Mouse (Mus musculus) spleen, embryonic (tissue): ENCODE measurements around the gene Atp1a2.

Experiments
- CTCF ChIA-PET: fragments of 350-600 bp; sonication (Branson Sonifier 250); formaldehyde crosslinking; loops from one replicate; lab custom pipeline; 2022; lab: Charles Lee

Gene Atp1a2

DNA sequence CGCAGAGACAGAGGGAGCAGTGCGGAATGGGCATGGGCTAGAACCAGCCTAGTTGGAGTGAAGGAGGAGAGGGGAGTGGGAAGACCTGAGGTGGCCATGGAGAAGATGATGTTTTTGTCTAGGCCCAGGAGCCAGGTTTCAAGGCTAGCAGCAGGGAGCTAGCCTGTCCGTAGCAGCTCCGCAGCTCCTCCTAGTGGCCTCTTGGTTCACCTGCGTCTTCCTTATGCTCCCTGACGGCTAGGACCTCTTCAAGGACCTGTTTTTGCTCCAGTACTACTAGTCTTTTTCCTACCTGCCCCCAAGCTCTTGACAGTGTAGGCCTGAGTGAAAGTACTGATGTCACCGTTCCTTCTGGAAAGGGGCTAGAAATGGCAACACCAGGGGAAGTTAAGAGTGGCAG, 26.9 kb upstream of the Atp1a2 start:
- CTCF ChIA-PET = interaction anchor here (0.6 kb wide), 1 partner anchor 31 kb away, joined by 3 read pairs; no protein-coding TSS in a partner anchor

- CTCF ChIA-PET = interaction anchor here (0.6 kb wide), 1 partner anchor 259 kb away, joined by 6 read pairs; no protein-coding TSS in a partner anchor
These were observed 26.0 kb upstream of the Atp1a2 start for GRCm38 (mm10) chr1:172323801-172324359.

- CTCF ChIA-PET = no interaction called here
These were observed 25.4 kb upstream of the Atp1a2 start for GRCm38 (mm10) chr1:172323298-172323697.

DNA sequence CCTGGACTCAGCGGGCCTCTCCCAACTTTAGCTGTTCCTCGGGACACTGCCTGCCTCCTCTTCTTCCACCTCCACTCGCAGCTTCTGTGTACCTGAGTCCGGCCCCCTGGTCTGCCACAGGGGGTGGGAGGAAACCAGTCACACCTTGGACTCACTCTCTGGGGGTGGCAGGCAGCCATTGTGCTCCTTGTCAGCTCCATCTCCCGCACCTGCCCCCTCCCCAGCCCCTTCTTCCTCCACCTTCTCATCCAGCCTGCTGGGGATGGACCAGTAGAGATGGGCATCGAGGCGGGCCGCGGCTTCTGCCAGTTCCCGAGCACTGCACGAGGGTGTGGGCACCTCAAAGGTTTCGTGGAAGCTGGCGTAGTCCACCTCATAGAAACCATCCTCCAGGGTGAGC, 24.9 kb upstream of the Atp1a2 start:
- CTCF ChIA-PET = no interaction called here

DNA sequence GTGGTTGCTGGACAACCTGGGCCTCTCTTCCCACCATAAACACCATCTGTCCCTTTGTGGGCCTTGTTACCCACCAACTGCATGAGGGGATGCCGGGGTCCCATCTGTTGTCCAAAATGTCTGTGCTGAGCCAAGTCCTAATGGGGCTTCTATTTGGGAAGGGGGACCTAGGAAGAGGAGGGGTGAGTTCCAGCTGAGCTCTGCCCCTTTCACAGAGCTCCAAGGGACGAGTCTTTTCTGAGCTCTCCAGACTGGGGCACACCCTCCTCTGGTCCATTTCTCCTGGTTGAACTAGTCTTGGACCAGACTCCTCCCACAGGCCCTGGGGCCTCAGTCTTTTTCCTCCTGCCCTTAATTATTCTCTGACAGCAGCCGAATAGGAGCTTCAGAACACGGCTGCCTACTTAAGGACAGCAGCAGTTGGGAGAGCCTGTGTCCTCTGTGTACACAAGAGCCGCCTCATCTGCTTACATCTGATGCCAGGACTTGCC, 22.1 kb upstream of the Atp1a2 start:
- CTCF ChIA-PET = interaction anchor here (0.6 kb wide), 1 partner anchor 276 kb away, joined by 3 read pairs; no protein-coding TSS in a partner anchor

DNA sequence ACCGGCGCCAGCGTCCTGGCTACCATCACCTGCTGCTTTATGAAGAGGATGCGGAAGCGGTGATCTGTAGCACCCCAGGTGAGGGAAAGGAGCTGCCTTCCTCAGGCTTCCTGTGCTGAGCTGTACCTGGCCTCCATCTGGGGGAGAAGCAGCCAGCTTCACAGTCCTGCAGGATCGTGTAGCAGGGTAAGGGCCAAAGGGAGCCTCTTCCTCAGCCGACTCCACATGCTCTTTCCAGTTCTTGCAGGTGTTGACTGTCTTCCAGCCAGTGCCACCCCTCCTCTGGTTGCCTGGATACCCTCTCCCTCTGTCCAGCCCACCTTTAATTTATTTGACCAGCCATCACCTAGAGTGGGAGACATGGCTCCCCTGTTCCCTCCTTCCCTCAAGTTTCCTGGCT, 21.5 kb upstream of the Atp1a2 start:
- CTCF ChIA-PET = no interaction called here

DNA sequence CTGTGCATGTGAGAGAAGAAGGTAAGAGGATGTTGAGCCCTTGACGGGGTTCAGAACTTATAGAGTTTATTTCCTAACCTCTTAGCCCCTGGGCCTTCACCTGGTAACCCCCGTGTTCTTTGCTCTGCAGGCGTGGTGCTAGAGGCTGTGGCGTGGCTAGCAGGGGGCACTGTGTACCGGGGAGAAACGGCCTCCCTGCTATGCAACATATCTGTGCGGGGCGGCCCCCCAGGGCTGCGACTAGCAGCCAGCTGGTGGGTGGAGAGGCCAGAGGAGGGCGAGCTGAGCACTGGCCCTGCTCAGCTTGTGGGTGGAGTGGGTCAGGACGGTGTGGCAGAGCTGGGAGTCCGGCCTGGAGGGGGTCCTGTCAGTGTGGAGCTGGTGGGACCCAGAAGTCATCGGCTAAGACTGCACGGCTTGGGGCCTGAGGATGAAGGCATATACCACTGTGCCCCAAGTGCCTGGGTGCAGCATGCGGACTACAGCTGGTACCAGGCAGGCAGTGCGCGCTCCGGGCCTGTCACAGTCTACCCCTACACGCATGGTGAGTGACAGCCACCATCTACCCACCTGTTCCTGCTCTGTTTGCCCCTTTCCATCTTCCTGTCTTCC, 20.7 kb upstream of the Atp1a2 start:
- CTCF ChIA-PET = no interaction called here

- CTCF ChIA-PET = no interaction called here
These were observed 20.1 kb upstream of the Atp1a2 start for GRCm38 (mm10) chr1:172317946-172318345.

DNA sequence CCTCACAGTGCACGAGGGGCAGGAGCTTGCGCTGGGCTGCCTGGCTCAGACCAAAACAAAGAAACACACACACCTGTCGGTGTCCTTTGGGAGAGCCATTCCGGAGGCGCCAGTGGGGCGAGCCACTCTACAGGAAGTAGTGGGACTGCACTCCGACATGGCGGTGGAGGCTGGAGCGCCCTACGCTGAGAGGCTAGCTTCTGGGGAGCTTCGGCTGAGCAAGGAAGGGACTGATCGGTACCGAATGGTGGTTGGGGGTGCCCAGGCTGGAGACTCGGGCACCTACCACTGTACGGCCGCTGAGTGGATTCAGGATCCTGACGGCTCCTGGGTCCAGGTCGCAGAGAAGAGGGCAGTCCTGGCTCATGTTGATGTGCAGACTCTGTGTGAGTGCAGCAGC, 19.6 kb upstream of the Atp1a2 start:
- CTCF ChIA-PET = no interaction called here

DNA sequence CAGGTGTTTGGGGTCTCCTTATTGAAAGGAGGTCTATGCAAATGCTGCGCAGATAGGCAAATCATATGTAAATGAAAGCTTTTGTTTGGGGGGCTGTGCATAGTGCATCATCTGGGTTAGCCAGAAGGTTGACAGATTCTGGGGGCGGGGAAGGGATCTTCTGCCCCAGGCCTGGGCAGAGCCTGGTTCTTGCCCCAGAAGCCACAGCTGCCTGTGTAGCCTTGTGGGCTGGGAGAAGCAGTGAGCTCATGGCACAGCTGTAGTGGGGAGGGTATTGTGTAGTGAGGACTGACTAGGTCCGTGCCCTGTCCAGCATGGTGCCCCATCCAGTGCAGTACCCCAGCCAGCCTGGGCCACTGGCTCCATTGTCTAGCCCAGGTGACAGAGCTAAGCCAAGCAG, 17.0 kb upstream of the Atp1a2 start:
- CTCF ChIA-PET = interaction anchor here (0.7 kb wide), 1 partner anchor 211 kb away, joined by 6 read pairs; no protein-coding TSS in a partner anchor

- CTCF ChIA-PET = no interaction called here
These were observed 15.9 kb upstream of the Atp1a2 start for GRCm38 (mm10) chr1:172313613-172314411.

- CTCF ChIA-PET = no interaction called here
These were observed 15.1 kb upstream of the Atp1a2 start for GRCm38 (mm10) chr1:172312768-172313561.

- CTCF ChIA-PET = interaction anchor here (0.6 to 0.7 kb wide), 2 partner anchors 18 to 72 kb away, joined by 6 to 12 read pairs; no protein-coding TSS in a partner anchor
These were observed 14.3 kb upstream of the Atp1a2 start for GRCm38 (mm10) chr1:172311921-172312767.

GRCm38 (mm10) chr1:172311248-172311906, 13.5 kb upstream of the Atp1a2 start:
- CTCF ChIA-PET = interaction anchor here (0.6 to 0.7 kb wide), 5 partner anchors 10 to 175 kb away, joined by 3 to 12 read pairs (median 6); no protein-coding TSS in a partner anchor

DNA sequence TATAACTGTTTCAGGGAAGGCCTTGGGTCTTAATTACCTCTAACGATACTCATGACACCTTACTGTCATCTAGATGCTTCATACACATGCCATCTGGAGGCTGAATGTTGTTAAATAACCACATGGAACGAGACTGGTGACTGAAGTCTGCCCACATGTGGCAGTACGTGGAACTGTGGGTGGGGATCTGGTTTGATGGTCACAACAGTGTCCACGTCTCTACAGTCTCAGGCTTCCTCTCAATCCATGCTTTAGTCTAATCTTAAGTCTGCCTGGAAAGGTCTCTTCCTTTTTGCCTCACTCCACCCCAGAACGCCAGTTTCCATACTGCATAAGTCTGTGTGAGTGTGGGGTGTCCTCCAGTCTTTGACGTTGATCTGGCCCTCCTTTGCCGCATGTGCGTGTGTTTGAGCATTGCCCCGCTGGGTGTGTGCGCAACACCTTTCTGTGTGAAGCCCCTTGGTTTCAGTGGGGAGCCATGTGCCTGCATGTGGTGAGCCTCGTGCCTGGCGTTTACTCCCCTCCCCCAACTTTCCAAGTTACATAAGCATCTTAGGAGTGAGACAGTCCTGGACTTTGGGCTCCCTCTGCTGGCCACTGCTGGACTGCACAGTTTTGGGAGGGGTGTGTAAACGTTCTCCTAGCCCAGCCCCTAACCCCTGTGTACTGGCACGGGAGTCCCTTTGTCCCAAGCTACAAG, 12.0 kb upstream of the Atp1a2 start:
- CTCF ChIA-PET = interaction anchor here (0.6 kb wide), 2 partner anchors 136 to 159 kb away, joined by 3 to 4 read pairs; no protein-coding TSS in a partner anchor

DNA sequence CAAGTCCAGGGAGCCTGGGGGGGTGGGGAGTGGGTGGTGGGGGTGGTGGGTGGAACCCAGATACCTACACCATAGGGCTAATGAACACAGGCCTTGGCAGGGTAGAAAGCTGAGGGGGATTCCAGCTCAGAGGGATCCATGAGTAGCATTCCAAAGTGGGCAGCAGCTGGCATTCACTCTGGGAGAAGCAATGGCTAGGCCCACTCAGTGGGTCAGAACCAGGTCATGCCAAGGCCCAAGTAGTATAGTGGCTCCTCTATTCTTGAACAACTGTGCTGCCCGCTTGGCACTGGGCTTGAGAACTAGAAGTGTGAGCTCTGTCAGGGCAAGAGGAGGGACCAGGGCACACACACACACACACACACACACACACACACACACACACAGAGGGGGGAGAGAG, 10.5 kb upstream of the Atp1a2 start:
- CTCF ChIA-PET = interaction anchor here (0.6 kb wide), 3 partner anchors 129 to 459 kb away, joined by 3 to 4 read pairs (median 4); no protein-coding TSS in a partner anchor

GRCm38 (mm10) chr1:172307936-172308335, 10.1 kb upstream of the Atp1a2 start:
- CTCF ChIA-PET = interaction anchor here (0.6 kb wide), 1 partner anchor 459 kb away, joined by 4 read pairs; no protein-coding TSS in a partner anchor

DNA sequence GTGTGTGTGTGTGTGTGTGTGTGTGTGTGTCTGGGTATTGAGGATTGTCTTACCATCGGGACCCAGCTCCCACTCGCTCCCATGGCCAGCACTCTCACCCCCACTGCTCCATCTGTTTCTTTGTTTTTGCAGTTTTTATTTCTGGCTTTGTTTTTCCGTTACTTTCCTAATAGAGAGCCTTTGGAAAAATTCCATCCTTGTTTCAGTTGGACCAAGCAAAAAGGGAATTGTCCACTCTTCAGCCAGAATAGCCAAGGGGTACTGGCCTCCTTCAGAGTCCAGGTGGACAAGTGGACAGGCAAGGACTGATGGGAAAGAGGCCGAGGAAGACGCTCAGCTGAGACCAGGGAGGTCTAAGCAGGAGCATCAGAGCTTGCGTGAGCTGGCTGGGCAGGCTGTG, 9.0 kb upstream of the Atp1a2 start:
- CTCF ChIA-PET = interaction anchor here (0.7 kb wide), 1 partner anchor 142 kb away, joined by 3 read pairs; no protein-coding TSS in a partner anchor

- CTCF ChIA-PET = interaction anchor here (0.7 kb wide), 1 partner anchor 141 kb away, joined by 3 read pairs; no protein-coding TSS in a partner anchor
These were observed 8.3 kb upstream of the Atp1a2 start for GRCm38 (mm10) chr1:172306196-172306595.
